Mouse (Mus musculus): ENCODE measurements around the gene Olfr764-ps1. TPM values are rescaled to one million over a fixed set of nuclear protein-coding genes. Genes with fewer than 3 reads are reported as not detected.
"Not testable (repeated sequence)": the region's sequence is repeated elsewhere in the genome, so short reads cannot be mapped to it uniquely, and the experiment has no call there.

Gene Olfr764-ps1
- total RNA-seq (2017) = not detected in 2 replicates

GRCm38 (mm10) chr10:129039796-129040195, at the start of gene Olfr764-ps1:
Olfr764-ps1 (minus strand) TSS chr10:129039896.
- no peak for ATAC-seq (replicated peaks in 1 of 2; ENCODE audit: insufficient read depth in 1 of 2, low FRiP score in 2 of 2, low TSS enrichment in 1 of 2, low read depth in 1 of 2, poor library complexity in 2 of 2, severe bottlenecking in 2 of 2)

- ATAC-seq (replicated peaks in 1 of 2; ENCODE audit: insufficient read depth in 1 of 2, low FRiP score in 2 of 2, low TSS enrichment in 1 of 2, low read depth in 1 of 2, poor library complexity in 2 of 2, severe bottlenecking in 2 of 2) = not testable (repeated sequence)
Measured at GRCm38 (mm10) chr10:129082810-129083209, 43.1 kb upstream of the Olfr764-ps1 start, which contains the start of gene Olfr767. Olfr767 (minus strand) TSS chr10:129082910.

GRCm38 (mm10) chr10:129068877-129069276, 29.2 kb upstream of the Olfr764-ps1 start, which contains the start of gene Olfr766-ps1:
Olfr766-ps1 (minus strand) TSS chr10:129068977.
- ATAC-seq (replicated peaks in 1 of 2; ENCODE audit: insufficient read depth in 1 of 2, low FRiP score in 2 of 2, low TSS enrichment in 1 of 2, low read depth in 1 of 2, poor library complexity in 2 of 2, severe bottlenecking in 2 of 2) = no peak

- ATAC-seq (replicated peaks in 1 of 2; ENCODE audit: insufficient read depth in 1 of 2, low FRiP score in 2 of 2, low TSS enrichment in 1 of 2, low read depth in 1 of 2, poor library complexity in 2 of 2, severe bottlenecking in 2 of 2) = not testable (repeated sequence)
Measured at GRCm38 (mm10) chr10:129049898-129050297, 10.2 kb upstream of the Olfr764-ps1 start, which contains the start of gene Olfr765. Olfr765 (minus strand) TSS chr10:129049998.

- ATAC-seq (replicated peaks in 1 of 2; ENCODE audit: insufficient read depth in 1 of 2, low FRiP score in 2 of 2, low TSS enrichment in 1 of 2, low read depth in 1 of 2, poor library complexity in 2 of 2, severe bottlenecking in 2 of 2) = no peak
Measured at GRCm38 (mm10) chr10:129028343-129028742, 11.4 kb downstream of the Olfr764-ps1 start.

GRCm38 (mm10) chr10:129026018-129026662, 13.6 kb downstream of the Olfr764-ps1 start:
- ATAC-seq (replicated peaks in 1 of 2; ENCODE audit: insufficient read depth in 1 of 2, low FRiP score in 2 of 2, low TSS enrichment in 1 of 2, low read depth in 1 of 2, poor library complexity in 2 of 2, severe bottlenecking in 2 of 2) = peak; percentile 29 to 49; a peak in 2 of 4 replicates

- ATAC-seq (replicated peaks in 1 of 2; ENCODE audit: insufficient read depth in 1 of 2, low FRiP score in 2 of 2, low TSS enrichment in 1 of 2, low read depth in 1 of 2, poor library complexity in 2 of 2, severe bottlenecking in 2 of 2) = no peak
Measured at GRCm38 (mm10) chr10:129023319-129023718, 16.4 kb downstream of the Olfr764-ps1 start.

GRCm38 (mm10) chr10:129014477-129014876, 25.2 kb downstream of the Olfr764-ps1 start:
- ATAC-seq (replicated peaks in 1 of 2; ENCODE audit: insufficient read depth in 1 of 2, low FRiP score in 2 of 2, low TSS enrichment in 1 of 2, low read depth in 1 of 2, poor library complexity in 2 of 2, severe bottlenecking in 2 of 2) = no peak

- peak; percentile 84 for ATAC-seq (replicated peaks in 1 of 2; ENCODE audit: insufficient read depth in 1 of 2, low FRiP score in 2 of 2, low TSS enrichment in 1 of 2, low read depth in 1 of 2, poor library complexity in 2 of 2, severe bottlenecking in 2 of 2)
Measured at GRCm38 (mm10) chr10:129011511-129011910, 28.2 kb downstream of the Olfr764-ps1 start.

GRCm38 (mm10) chr10:129010288-129010841, 29.3 kb downstream of the Olfr764-ps1 start, which contains the start of gene Olfr763:
Olfr763 (plus strand) TSS chr10:129010791.
- no peak for ATAC-seq (replicated peaks in 1 of 2; ENCODE audit: insufficient read depth in 1 of 2, low FRiP score in 2 of 2, low TSS enrichment in 1 of 2, low read depth in 1 of 2, poor library complexity in 2 of 2, severe bottlenecking in 2 of 2)

GRCm38 (mm10) chr10:129004032-129004920, 35.4 kb downstream of the Olfr764-ps1 start:
- ATAC-seq (replicated peaks in 1 of 2; ENCODE audit: insufficient read depth in 1 of 2, low FRiP score in 2 of 2, low TSS enrichment in 1 of 2, low read depth in 1 of 2, poor library complexity in 2 of 2, severe bottlenecking in 2 of 2) = no peak

GRCm38 (mm10) chr10:128996523-128997040, 43.1 kb downstream of the Olfr764-ps1 start:
- ATAC-seq (replicated peaks in 1 of 2; ENCODE audit: insufficient read depth in 1 of 2, low FRiP score in 2 of 2, low TSS enrichment in 1 of 2, low read depth in 1 of 2, poor library complexity in 2 of 2, severe bottlenecking in 2 of 2) = no peak

GRCm38 (mm10) chr10:128995796-128996195, 43.9 kb downstream of the Olfr764-ps1 start:
- no peak for ATAC-seq (replicated peaks in 1 of 2; ENCODE audit: insufficient read depth in 1 of 2, low FRiP score in 2 of 2, low TSS enrichment in 1 of 2, low read depth in 1 of 2, poor library complexity in 2 of 2, severe bottlenecking in 2 of 2)

GRCm38 (mm10) chr10:128990994-128991393, 48.7 kb downstream of the Olfr764-ps1 start:
- ATAC-seq (replicated peaks in 1 of 2; ENCODE audit: insufficient read depth in 1 of 2, low FRiP score in 2 of 2, low TSS enrichment in 1 of 2, low read depth in 1 of 2, poor library complexity in 2 of 2, severe bottlenecking in 2 of 2) = no peak

GRCm38 (mm10) chr10:128990129-128990850, 49.4 kb downstream of the Olfr764-ps1 start:
- ATAC-seq (replicated peaks in 1 of 2; ENCODE audit: insufficient read depth in 1 of 2, low FRiP score in 2 of 2, low TSS enrichment in 1 of 2, low read depth in 1 of 2, poor library complexity in 2 of 2, severe bottlenecking in 2 of 2) = peak; percentile 79 to 85

- ATAC-seq (replicated peaks in 1 of 2; ENCODE audit: insufficient read depth in 1 of 2, low FRiP score in 2 of 2, low TSS enrichment in 1 of 2, low read depth in 1 of 2, poor library complexity in 2 of 2, severe bottlenecking in 2 of 2) = not testable (repeated sequence)
Measured at GRCm38 (mm10) chr10:128989131-128989530, 50.6 kb downstream of the Olfr764-ps1 start, which contains the start of gene Olfr9. Olfr9 (plus strand) TSS chr10:128989431.

Measured in hematopoietic stem cell, adult 5-6 weeks (primary cell).